Mouse (Mus musculus) embryonic facial prominence, embryonic 11.5 days (tissue): ENCODE measurements around the gene Baz1a. TPM values are rescaled to one million over a fixed set of nuclear protein-coding genes. Genes with fewer than 3 reads are reported as not detected.
"Not testable (repeated sequence)": the region's sequence is repeated elsewhere in the genome, so short reads cannot be mapped to it uniquely, and the experiment has no call there.

ENCODE experiments used
- ATAC-seq: fragments of 200-750 bp; cut with Nextera tagmentation; replicated peaks from 2 replicates; pipeline ENCODE4 v1.8.0; 2017; ENCODE audit warnings: low read depth; ENCODE audit not compliant: insufficient number of reproducible peaks, low FRiP score, low TSS enrichment
- DNase-seq: peaks from one replicate; pipeline ENCODE4 v3.0.0-alpha.2; 2015; ENCODE audit warnings: low spot score
- H3K27ac ChIP-seq: fragments of 300-500 bp; sonication (generic); replicated peaks from 2 replicates; pipeline ENCODE4 v1.5.1; 2014; ENCODE audit warnings: mild to moderate bottlenecking, low read depth, low read length, control low read depth
- H3K27me3 ChIP-seq: fragments of 300-500 bp; sonication (generic); 2 replicates; pipeline ENCODE4 v1.6.1; 2014; ENCODE audit warnings: mild to moderate bottlenecking, low read length, moderate library complexity, mixed read lengths; ENCODE audit not compliant: control insufficient read depth, insufficient read depth
- H3K36me3 ChIP-seq: fragments of 300-500 bp; sonication (generic); replicated peaks from 2 replicates; pipeline ENCODE4 v1.6.1; 2014; ENCODE audit warnings: low read depth, mild to moderate bottlenecking, low read length, moderate library complexity, mixed read lengths; ENCODE audit not compliant: control insufficient read depth, insufficient read depth
- H3K4me1 ChIP-seq: fragments of 300-500 bp; sonication (generic); 2 replicates; pipeline ENCODE4 v1.6.1; 2014; ENCODE audit warnings: low read length, mixed read lengths; ENCODE audit not compliant: control insufficient read depth, insufficient read depth
- H3K4me2 ChIP-seq: fragments of 300-500 bp; sonication (generic); 2 replicates; pipeline ENCODE4 v1.6.1; 2014; ENCODE audit warnings: low read depth, mild to moderate bottlenecking, control low read depth, low read length, moderate library complexity
- H3K4me3 ChIP-seq: fragments of 300-500 bp; sonication (generic); 2 replicates; pipeline ENCODE4 v1.5.1; 2014; ENCODE audit warnings: low read depth, low read length, control low read depth
- H3K9ac ChIP-seq: fragments of 300-500 bp; sonication (generic); replicated peaks from 2 replicates; pipeline ENCODE4 v1.6.1; 2014; ENCODE audit warnings: mild to moderate bottlenecking, control low read depth, low read length
- H3K9me3 ChIP-seq: fragments of 300-500 bp; sonication (generic); replicated peaks from 2 replicates; pipeline ENCODE4 v1.6.1; 2016; ENCODE audit warnings: mild to moderate bottlenecking, low read length, inconsistent platforms, mixed read lengths; ENCODE audit not compliant: control insufficient read depth
- WGBS: fragments of 180-500 bp; shearing (Covaris S2); extraction: QIAGEN DNeasy Blood & Tissue Kit; methylation state at CpG from one replicate; pipeline ENCODE4 v1.1.7; 2014; 5-methylcytosine and 5-hydroxymethylcytosine counted together
- polyA plus RNA-seq: library from polyadenylated mRNA; unstranded; fragments of >200 nt; fragmentation: Nextera tagmentation; extraction: Ambion mirVana; gene quantifications from 2 replicates; pipeline ENCODE4 v1.2.1, GENCODE M21; 2014

The Baz1a gene
- polyA plus RNA-seq, 1 experiment from 2014 or later, result 35.6 TPM

GRCm38 (mm10) chr12:55002532-55002931, 11.6 kb downstream of the Baz1a start:
- not testable (repeated sequence) for H3K9ac ChIP-seq, DNase-seq, H3K4me2 ChIP-seq, H3K4me3 ChIP-seq, H3K36me3 ChIP-seq, H3K9me3 ChIP-seq, H3K27ac ChIP-seq, H3K4me1 ChIP-seq, H3K27me3 ChIP-seq, ATAC-seq
- 92% methylated on average over 7 of the region's 7 CpGs for WGBS

- 80% methylated on average over 14 of the region's 14 CpGs for WGBS
- Histone ChIP-seq H3K4me3 (no peak overlapping the region), H3K36me3 (no peaks in the 10 kb centered on the region), H3K4me2 (no peak overlapping the region), H3K4me1 (no peaks in the 10 kb centered on the region), H3K9ac (no peak overlapping the region), H3K27me3 (no peaks in the 10 kb centered on the region), H3K9me3 (no peaks in the 10 kb centered on the region), H3K27ac (no peak overlapping the region)
- DNase-seq, result no peak
- no peak for ATAC-seq
Observed at GRCm38 (mm10) chr12:54999016-54999690, 15.0 kb downstream of the Baz1a start.

DNA sequence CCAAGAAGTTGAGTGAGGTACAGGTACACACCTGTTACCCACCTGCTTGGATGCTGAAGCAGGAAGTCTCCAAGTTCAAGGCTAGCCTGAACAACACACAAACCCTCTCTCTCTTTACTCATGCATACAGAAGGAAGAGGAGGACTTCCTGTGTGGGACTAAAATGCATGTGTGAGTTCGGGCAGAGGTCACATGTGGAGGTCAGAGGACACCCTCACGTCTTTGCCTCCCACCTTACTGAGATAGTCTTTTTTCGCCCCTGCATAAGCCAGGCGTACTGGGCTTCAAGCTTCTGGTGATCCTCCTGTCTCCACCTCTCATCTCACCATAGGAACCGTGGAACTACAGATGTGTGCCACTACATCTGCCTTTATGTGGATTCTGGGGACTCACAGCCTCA, 15.7 kb downstream of the Baz1a start:
- H3K9ac ChIP-seq, result no peak overlapping the region
- H3K9me3 ChIP-seq, result no peaks in the 10 kb centered on the region
- H3K4me3 ChIP-seq, result no peak overlapping the region
- H3K4me2 ChIP-seq, result no peak overlapping the region
- DNase-seq, result no peak
- H3K27me3 ChIP-seq, result no peaks in the 10 kb centered on the region
- ATAC-seq, result no peak
- no peaks in the 10 kb centered on the region for H3K4me1 ChIP-seq
- H3K36me3 ChIP-seq, result no peaks in the 10 kb centered on the region
- WGBS, result 63% methylated on average over 5 of the region's 5 CpGs
- no peak overlapping the region for H3K27ac ChIP-seq

DNA sequence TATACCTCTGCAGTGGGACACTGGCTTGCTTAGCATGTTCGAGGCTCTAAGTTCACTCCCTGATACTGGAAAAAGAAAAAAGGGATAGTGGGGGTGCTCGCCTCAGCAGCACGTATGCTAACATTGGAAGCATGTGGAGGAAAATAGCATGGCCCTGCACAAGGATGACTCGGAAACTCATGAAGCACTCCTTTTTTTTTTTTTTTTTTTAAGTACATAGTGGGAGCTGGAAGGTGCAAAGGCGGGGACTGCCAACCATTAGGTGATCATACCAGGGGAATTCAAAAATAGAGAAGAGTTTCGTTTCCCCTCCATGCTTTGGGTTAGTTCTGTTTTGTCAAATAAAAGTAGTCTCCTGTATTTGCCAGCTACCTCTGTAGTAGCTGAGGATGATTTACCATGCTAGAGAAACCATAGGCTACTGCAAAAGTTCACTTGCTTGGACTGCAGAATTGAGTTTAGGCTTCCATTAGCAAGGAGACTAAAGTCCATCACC, 17.1 kb downstream of the Baz1a start:
- Histone ChIP-seq H3K9ac (no peak overlapping the region), H3K27ac (no peak overlapping the region), H3K4me1 (no peaks in the 10 kb centered on the region), H3K9me3 (no peaks in the 10 kb centered on the region), H3K4me2 (no peak overlapping the region), H3K27me3 (no peaks in the 10 kb centered on the region), H3K36me3 (no peaks in the 10 kb centered on the region), H3K4me3 (no peak overlapping the region)
- no peak for DNase-seq
- no peak for ATAC-seq
- WGBS, result 84% methylated on average over 6 of the region's 6 CpGs

- ATAC-seq, result no peak
- H3K9me3 ChIP-seq, result no peaks in the 10 kb centered on the region
- H3K4me3 ChIP-seq, result no peak overlapping the region
- no peaks in the 10 kb centered on the region for H3K4me1 ChIP-seq
- WGBS, result 71% methylated on average over 3 of the region's 3 CpGs
- DNase-seq, result no peak
- H3K9ac ChIP-seq, result no peak overlapping the region
- H3K36me3 ChIP-seq, result no peaks in the 10 kb centered on the region
- H3K27me3 ChIP-seq, result no peaks in the 10 kb centered on the region
- no peak overlapping the region for H3K27ac ChIP-seq
- H3K4me2 ChIP-seq, result no peak overlapping the region
Observed at GRCm38 (mm10) chr12:54995965-54996364, 18.2 kb downstream of the Baz1a start.

- H3K9me3 ChIP-seq, result no peaks in the 10 kb centered on the region
- ATAC-seq, result no peak
- H3K36me3 ChIP-seq, result no peaks in the 10 kb centered on the region
- no peak overlapping the region for H3K27ac ChIP-seq
- no peak overlapping the region for H3K4me3 ChIP-seq
- no peak for DNase-seq
- H3K4me2 ChIP-seq, result no peak overlapping the region
- no peak overlapping the region for H3K9ac ChIP-seq
- no peaks in the 10 kb centered on the region for H3K4me1 ChIP-seq
- no peaks in the 10 kb centered on the region for H3K27me3 ChIP-seq
- WGBS, result 84% methylated on average over 4 of the region's 4 CpGs
Observed at GRCm38 (mm10) chr12:54994418-54994817, 19.7 kb downstream of the Baz1a start.

GRCm38 (mm10) chr12:54994068-54994386, 20.1 kb downstream of the Baz1a start:
- H3K36me3 ChIP-seq, result no peaks in the 10 kb centered on the region
- H3K4me2 ChIP-seq, result no peak overlapping the region
- H3K9me3 ChIP-seq, result no peaks in the 10 kb centered on the region
- H3K9ac ChIP-seq, result no peak overlapping the region
- no peak overlapping the region for H3K4me3 ChIP-seq
- 76% methylated on average over 6 of the region's 6 CpGs for WGBS
- H3K27me3 ChIP-seq, result no peaks in the 10 kb centered on the region
- ATAC-seq (no peak), DNase-seq (no peak)
- no peaks in the 10 kb centered on the region for H3K4me1 ChIP-seq
- H3K27ac ChIP-seq, result no peak overlapping the region

DNA sequence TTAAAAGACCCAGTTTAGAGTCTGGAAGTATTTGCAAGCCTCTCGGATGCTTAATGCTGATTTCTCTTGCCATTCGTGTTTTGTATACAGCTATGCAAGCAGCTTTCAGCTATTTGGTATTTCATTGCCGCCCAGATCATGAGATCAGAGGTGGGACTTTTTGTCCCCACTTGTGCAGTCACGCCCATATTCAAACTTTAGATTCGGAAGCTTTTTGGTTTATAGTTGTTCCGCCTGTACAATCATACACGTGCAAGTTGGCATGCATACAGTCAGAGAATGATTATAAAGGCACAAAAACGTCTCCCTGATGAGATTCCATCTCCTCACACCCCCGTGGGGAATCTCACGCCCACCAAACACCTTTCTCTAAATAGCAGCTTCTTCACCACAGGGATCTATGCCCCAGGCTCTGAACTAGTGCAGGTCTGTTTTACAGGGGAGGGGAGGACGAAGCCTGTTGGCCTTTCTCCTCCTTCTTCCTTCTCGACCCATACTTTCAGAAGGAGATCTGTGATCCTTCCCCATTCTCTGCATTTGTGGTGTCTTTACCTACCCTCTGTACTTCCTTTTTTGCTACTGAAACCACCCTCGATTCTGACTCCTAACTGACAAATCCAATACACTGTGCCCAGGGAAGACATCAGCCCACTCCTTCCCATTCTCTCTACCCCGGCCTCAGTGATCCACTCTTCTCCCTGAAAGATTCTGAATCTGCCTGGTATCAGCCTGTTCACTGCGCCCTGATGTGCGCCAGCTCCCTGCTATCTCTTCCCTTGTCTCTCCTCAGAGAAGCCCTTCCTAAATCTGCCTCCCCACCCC, 20.7 kb downstream of the Baz1a start:
- H3K27ac ChIP-seq, result no peak overlapping the region
- ATAC-seq (no peak), DNase-seq (no peak)
- H3K4me1 ChIP-seq, result no peaks in the 10 kb centered on the region
- H3K4me3 ChIP-seq, result no peak overlapping the region
- H3K9me3 ChIP-seq, result no peaks in the 10 kb centered on the region
- 66% methylated on average over 16 of the region's 16 CpGs for WGBS
- no peaks in the 10 kb centered on the region for H3K36me3 ChIP-seq
- no peak overlapping the region for H3K9ac ChIP-seq
- H3K4me2 ChIP-seq, result no peak overlapping the region
- H3K27me3 ChIP-seq, result no peaks in the 10 kb centered on the region
